Mouse (Mus musculus) layer of hippocampus, postnatal 14 days (tissue): ENCODE data around the gene Actc1. TPM values are rescaled to one million over a fixed set of nuclear protein-coding genes. Genes with fewer than 3 reads are reported as not detected.

ENCODE experiments used
- DNase-seq, 2 experiments: peaks; one replicate each; pipeline ENCODE4 v3.0.0; 2021 to 2022; ENCODE audit warnings: low spot score in 2 of 2, mixed read lengths in 1 of 2
- total RNA-seq, 2 experiments: library from RNA; stranded (reverse); gene quantifications; 2 replicates each; pipeline ENCODE4 v1.2.3; 2021

Gene Actc1
- total RNA-seq, 2 experiments from 2014 or later: not detected

DNA sequence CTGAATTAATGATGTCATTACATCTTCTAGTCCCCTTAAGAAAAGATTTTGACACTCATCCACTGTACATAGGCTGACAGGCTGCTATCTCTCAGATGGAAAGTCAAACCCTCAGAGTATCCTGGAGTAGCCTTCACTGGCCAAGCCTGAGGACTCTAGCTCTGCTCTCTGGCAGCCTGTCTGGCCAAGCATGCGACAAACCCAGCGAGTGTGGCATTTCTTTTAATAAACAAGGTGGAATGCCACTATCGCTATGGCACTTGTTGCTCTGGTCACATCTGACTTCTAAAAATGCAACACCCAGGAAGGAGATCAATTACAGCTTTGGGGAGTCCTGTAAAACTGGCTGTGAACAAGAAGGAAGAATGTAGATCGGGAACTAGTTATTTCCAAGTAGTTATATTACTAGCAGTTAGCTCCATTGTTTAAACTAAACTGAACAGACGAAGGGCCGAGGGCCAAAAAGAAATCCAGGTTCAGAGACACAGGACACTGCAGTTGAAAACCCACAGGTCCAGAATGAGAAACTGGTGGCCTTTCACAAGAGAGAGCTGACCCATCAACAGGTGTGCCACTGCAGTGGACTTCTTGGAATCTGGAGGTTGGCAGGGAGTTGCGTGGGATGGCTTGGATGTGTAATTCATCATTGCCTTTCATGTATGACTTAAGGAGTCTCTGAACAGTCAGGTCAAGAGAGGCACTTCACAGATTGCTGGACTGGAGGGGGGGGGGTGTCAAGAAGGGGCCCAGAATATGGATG, 2.1 kb downstream of the Actc1 start:
- no peak for DNase-seq

DNA sequence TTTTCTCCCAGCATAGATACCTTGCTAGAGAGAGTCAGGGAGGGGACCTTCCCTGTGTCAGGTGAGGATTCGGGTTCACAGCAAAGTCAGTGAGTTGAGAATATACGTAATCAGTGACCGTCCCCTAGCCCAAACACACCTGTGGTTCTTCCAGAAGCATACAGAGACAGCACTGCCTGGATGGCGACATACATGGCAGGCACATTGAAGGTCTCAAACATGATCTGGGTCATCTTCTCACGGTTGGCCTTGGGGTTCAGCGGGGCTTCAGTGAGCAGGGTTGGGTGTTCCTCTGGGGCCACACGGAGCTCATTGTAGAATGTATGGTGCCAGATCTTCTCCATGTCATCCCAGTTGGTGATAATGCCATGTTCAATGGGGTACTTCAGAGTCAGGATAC, 3.2 kb downstream of the Actc1 start:
- no peak for DNase-seq

DNA sequence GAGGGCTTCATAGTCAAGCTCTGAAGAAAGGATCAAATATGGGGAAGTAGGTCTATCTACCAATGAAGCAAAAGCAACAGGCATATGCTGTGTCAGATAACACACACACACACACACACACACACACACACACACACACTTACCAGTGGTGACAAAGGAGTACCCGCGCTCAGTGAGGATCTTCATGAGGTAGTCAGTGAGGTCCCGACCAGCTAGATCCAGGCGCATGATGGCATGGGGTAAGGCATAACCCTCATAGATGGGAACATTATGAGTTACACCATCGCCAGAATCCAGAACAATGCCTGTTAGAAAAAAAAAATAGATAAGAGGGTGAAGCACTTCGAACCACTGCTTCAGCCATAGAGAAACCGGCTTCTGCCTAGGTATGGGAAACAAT, 4.0 kb downstream of the Actc1 start:
- no peak for DNase-seq

DNA sequence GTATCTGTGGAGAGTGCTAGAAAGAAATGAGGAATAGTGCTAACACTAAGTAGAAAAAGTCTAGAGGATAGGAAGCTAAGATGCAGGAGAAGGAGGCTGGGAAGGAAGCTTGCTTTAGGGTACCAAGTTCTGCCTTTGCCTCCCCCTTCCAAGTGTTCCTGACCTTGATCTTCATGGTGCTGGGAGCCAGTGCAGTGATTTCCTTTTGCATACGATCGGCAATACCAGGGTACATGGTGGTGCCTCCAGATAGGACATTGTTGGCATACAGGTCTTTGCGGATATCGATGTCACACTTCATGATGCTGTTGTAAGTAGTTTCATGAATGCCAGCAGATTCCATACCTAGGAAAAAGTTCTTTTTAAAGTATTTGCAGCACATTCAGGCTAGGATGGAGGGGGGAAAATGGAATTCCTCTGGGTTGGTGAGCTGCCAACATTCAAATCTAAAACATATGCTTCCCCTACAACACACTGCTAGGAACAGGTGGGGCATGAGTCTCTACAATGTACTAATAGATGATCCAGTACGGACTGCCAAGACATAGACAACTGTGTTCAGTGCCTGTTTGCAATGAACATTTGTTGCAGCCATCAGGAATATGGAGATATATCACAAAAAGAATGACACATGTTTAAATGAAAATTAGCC, 5.3 kb downstream of the Actc1 start:
- peak; percentile 12 to 60 for DNase-seq

DNA sequence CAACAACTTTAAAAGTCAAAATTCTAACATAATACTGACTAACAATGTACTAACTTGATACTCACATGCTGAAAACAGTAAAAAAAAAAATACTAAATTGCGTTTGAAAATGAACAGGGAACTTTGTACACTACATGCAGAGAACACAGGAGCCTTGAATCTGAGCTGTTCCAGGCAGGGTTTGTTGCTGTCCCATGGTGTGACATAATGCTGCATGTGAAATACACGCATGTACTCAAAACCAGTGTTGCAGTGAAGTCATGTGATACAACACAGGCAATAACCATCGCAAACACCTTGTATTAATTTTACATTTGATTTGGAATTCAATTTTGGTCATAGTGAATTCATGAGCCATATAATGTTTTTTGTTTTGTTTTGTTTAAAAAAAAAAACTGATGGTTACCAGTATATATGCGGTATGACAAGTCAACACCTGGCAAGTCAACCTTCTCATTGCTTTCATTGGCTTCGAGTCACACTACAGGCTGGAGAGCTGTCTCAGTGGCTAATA, 7.1 kb downstream of the Actc1 start:
- DNase-seq: no peak

DNA sequence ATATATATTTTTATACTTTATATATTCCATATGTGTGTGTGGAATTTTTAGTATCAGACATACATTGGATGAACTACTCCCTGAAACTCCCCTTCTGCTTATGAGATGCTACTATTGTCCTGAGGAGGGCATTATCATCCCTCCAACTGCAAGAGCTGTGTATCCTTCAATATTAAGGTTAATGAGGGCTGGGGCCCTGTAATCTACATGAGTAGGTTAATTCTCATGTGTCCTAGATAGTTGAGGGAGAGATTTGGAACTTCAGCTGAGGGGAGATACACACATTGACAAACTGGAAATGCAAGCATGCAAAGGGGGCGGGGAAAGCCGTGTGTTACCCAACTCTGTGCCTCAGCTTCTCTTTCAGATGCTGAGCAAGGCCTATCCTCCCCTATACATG, 15.4 kb downstream of the Actc1 start:
- no peak for DNase-seq

DNA sequence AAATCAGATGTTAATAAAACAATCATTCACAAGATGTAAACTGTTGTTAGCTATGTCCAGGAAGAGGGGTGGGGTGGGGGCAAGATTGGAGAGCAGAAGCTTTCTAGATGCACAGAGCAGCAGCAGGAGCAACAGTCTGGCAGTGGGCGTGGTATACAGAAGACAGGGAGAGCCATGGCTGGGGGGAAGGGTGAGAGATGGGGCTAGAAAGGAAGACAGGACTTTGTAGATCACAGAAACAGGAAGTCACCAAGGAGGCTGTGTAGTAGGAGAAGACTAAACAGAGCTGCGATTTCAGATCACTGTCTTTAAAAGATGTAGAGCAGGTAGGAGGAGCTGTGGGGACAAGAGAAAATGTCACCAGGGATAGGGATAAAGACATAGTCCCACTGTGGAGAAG, 21.1 kb downstream of the Actc1 start:
- DNase-seq: no peak

DNA sequence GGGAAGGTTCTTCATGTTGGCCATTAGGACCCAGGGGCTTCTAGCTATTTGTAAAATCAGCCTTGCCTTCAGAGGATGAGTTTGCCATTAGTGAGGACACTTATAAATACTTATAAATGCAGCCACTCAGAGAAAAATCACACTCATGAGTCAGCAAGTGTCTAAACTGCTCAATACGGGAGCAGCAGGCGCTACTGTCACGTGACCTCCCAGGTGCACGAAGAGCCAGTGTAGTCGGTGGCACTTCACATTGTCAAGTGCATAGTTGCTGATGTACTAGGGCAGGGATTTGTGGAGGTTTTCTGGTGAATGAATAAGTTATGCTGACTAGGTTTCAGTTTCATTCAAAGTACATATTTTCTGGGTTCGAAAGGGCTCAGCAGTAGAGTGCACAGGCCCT, 30.0 kb downstream of the Actc1 start:
- no peak for DNase-seq

DNA sequence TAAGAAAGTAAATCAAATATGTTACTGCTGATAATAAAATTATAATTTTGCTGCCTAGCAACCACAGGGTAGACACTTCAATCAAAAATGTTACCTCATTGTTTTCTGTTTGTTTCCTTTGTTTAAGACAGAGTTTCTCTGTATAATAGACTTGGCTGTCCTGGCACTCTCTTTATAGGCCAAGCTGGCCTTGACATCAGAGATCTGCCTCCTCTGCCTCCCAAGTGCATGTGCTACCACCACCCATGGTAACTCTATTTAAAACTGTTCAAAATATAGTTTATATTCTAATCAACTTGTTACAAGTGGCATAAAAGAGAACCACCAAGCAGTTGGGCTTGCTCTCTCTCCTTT, 33.2 kb downstream of the Actc1 start:
- no peak for DNase-seq

DNA sequence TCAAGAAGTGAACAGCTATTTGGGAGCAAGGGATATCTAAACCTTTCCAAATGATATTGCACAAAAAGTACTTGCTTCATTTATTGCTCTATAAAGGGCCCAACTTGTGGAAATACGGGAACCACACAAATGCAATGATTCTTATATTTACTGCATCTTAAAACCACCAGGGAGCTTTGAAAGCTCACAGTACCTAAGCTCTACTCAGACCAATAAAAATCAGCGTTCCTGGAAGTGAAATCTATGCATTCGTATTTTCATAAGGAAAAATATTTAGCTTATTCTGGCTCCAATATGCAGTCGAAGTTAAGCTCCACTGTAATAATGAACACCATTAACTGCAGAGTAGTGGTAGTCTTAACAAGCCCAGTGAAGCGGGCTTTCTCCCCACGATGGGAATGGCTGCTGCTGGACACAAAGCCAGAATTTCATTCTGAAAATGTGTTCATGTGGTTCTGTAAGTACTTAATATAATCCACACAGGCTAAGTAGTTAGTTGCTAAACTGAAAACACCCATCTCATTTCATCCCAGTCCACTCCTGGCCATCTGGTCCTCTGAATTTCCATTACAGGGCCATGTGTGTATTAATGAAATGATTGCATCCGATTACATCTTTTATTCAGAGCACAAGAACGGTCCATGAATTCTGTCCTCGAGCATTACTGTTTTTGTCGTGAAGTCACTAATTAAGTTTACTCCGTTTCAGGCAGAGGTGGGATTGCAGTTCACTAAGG, 33.7 kb downstream of the Actc1 start:
- DNase-seq: no peak

DNA sequence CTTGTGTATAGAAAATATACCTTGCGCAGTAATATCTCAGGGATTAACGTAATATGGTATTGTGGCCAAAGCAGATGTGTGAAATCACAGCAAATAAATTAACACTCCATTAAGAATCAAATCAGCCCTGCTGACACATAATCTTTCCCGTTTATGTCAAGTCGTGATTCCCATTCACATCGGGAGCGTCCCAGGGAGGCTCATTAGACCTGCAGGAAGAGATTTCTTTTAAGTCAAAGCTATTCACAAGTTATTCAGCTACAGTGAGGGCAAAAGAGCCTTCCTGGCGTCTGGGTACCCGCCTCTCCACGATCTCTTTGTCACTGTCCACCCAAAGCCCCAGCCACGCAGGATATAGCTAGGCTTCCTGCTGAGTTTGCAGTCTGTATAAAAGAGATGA, 35.2 kb downstream of the Actc1 start:
- no peak for DNase-seq

DNA sequence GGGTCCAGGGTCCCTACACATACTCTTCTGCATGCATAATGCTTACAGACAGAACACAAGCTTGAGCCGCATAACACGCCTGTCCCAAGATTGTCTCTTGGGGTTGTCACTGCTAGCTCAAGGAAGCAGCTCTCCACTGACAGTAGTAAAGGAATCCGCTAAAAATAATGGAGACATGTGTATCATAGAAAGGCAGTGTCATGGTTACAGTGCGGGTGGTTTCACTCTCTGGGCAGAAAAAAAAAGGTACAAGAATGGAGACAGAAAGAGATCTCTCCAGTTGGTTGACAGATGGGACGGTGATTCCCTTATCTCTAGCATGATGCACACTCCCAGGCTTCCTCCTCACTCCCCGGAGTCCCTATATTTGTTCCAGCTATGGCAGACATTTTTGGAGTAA, 38.5 kb downstream of the Actc1 start:
- no peak for DNase-seq

DNA sequence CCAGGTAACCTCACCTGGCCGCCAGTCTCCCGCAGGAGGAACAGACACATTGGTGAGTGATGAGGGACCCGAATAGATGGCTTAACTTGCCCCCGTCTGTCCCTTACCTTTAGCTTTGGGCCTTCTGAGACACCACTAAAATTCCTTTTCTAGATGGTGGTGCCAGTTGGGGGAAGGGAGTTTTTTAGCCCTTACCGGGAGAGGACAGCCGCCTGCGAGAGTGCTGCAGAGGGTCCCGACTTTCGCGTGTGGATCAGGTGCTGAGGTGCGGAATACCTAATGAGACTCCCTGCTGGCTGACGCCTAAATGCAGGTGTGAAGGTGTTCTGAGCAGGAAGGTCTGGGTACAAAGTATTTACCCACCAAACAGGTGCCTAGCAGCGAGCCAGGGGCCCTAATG, 39.5 kb downstream of the Actc1 start:
- no peak for DNase-seq

DNA sequence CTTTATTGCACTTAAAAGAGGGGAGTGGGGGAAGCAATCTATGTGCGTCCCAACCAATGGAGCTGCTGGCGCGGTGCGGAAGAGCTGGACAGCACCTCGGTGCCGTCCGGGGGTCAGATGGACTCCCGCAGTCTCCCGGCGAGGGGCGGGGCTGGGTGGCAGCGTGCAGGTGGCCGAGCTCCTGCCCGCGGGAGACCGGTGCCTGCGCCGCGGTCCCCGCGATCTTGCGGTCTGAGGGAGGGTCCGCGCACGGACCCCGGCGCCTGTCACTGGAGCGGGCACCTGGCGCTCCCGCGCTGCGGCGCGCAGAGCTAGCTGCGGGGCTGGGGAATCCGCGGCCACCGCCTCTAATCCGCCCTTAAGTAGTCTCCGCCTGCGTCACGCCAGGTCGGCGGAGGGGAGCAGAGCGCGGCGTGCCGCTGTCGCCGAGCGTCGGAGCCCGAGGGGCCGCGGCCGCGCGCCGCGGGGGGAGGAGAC, 40.0 kb downstream of the Actc1 start, which contains the start of gene Gjd2:
Gene Gjd2, minus strand, starts transcription at position 325 of the 477 bp plus-strand sequence.
- peak in 1 of 2 experiments; percentile 12 for DNase-seq

DNA sequence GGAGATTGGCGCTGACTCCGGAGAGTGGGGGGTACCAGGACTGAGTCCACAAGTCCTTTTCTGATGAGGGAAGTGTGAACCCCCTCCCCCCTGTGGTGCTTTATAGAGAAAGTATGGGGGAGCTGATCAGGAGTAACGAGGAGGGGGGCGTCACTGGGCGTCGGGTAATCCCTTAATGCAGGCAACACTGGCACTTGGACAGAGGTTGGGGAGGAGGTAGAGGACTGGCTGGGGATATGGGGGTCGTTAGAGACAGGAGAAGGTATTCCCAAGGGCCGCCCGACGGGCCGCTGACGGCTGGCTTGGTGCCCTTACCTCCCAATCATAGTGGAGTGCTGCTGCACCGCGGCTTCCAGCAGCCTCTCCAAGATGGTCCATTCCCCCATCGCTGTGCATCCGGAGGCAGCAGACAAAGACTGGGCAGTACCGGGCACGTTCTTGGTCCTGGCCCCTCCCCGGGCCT, 40.6 kb downstream of the Actc1 start:
- DNase-seq: peak in 1 of 2 experiments; percentile 12

DNA sequence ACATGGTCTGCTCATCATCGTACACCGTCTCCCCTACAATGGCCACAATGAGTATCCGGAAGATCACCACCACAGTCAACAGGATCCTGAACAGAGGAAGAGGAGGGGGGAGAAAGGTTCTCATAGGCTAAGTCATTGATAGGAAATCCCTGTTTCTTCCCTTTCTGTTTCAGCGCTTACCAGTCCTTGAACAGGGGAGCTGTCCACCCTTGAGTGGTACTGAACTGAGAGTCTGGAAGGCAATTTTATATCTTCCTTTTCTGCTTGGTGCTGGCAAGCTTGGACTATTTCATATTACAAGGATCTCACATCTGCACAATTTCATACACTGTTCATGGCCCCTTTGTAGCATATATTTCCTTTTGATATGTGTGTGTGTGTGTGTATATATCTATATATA, 41.5 kb downstream of the Actc1 start:
- no peak for DNase-seq

DNA sequence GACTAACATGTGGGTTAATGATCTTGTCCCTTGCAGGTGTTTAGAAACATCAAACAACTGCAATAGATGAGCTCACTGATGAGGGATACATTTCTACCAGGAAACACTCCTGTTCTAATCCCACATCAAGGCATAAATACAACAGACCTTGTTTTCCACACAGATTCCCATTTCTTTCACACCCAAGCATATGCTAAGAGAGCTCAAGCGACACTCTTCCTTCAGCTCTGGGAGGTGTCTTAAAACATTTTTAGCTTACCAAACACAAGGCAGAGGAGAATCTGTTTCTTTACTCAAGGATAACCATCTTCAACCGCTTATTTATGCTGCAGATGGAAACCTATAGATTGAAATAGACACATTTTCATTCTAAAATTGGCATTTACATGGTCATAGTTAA, 45.0 kb downstream of the Actc1 start:
- no peak for DNase-seq

DNA sequence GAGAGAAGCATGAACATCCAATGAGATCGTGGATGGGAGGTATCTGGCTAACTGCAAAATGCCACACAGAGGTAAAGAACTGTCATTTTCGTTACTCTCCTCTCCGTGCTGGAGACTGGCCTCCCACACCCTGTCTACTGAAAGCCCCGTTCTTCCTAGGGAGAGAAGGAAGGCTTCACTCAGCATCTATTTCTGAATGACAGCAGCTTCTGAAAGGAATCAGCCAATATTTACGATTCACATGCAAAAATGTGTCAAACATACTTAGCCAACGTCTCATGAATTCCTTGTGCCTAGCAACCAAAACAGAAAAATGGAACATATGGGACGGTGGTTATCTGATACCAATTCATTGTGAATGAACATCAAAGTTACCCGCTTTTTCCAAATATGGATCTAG, 55.9 kb downstream of the Actc1 start:
- no peak for DNase-seq
